Mouse (Mus musculus): ENCODE results near the gene Ntn5. TPM values are rescaled to one million over a fixed set of nuclear protein-coding genes. Genes with fewer than 3 reads are reported as not detected.

Gene Ntn5
- polyA plus RNA-seq, 1 experiment = 5.5 TPM

DNA sequence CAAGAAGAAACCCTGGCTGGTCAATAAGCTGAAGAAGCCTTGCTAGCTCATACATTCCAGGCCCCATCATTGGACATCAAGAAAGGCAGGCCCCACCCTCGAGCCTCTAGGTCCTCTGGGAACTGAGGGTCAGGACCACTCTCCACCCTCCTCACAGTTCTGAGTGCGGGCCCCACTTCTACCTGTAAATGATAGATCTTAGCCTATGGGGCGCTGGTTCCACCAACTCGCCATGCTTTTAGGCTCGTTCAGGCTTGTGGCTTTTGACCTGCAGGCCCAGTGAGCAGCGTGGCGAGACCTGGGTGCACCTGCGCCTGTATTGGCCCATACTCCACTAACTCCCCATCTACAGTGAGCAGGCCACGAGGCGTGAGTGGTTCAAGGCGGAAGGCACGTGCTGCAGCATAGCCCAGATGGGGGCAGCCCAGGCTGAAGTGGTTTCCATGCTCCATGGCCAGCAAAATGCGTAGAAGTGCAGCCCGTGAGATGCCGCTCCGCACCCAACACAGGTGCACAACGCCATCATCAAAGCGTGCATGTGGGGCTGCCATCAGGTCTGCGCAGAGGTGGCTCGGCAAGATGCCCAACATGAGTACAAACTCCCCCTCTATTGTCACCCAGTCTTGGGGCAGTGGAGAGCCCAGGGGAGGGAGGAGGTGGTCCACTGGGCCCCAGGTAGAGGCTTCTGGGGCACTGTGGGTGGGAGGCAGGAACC lies 26.8 kb downstream of the Ntn5 start:
- Histone ChIP-seq H3K4me3 (replicated peaks; ENCODE audit: extremely low read depth, low read depth, low read length) (no peak overlapping the region), H3K4me1 (ENCODE audit: control insufficient read depth, insufficient read depth, low read length) (peaks cover 27% of the 10 kb centered on the region)
- DNase-seq = no peak
- TF ChIP-seq CTCF (IDR thresholded peaks at IDR 0.05; ENCODE audit: insufficient read depth, low read length) (no peak), POLR2A (IDR thresholded peaks at IDR 0.05; ENCODE audit: borderline replicate concordance, extremely low read depth, low read depth, low read length) (peak; percentile 66; the same call in 1 of the 2 replicates)
- 92% methylated on average over 20 of the region's 20 CpGs for whole genome bisulfite sequencing

DNA sequence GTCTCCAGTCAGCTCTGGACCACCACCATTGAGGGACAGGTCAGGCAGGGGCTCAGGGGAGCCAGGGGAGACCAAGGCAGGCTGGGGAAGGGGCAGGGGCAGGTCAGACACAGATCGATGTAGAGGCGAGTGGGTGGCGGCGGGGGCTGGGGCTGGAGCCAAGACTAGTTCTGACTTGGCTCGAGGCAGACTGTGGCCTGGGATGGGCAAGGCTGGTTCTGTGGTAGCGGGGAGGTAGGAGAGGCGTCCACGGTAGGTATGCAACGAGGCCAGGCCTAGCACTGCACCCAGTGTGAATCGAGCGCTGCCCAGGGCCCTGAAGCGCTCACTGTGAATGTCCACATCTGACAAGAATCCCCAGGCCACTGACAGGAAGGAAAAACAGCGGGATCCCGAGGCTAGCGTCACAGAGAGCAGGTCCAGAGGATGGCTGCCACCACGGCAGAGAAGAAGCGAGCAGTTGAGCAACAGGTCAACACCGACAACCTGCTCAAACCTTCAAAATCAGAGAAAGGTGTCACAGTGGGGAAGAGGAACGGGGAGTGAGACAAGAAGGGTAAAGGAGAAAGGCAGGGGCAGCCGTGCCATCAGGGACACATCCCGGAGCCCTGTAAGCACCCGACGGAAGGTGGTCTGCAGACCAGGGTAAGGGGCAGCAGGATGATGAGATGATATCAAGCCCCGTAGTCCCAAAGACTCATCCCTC lies 27.6 kb downstream of the Ntn5 start:
- TF ChIP-seq CTCF (IDR thresholded peaks at IDR 0.05; ENCODE audit: insufficient read depth, low read length) (no peak), POLR2A (IDR thresholded peaks at IDR 0.05; ENCODE audit: borderline replicate concordance, extremely low read depth, low read depth, low read length) (no peak)
- no peak overlapping the region for H3K4me3 ChIP-seq (replicated peaks; ENCODE audit: extremely low read depth, low read depth, low read length)
- no peak for DNase-seq
- 87% methylated on average over 24 of the region's 24 CpGs for WGBS
- H3K4me1 ChIP-seq (ENCODE audit: control insufficient read depth, insufficient read depth, low read length) = peaks cover 32% of the 10 kb centered on the region

GRCm38 (mm10) chr7:45712022-45712757 lies 28.4 kb downstream of the Ntn5 start:
- H3K4me3 ChIP-seq (replicated peaks; ENCODE audit: extremely low read depth, low read depth, low read length) = no peak overlapping the region
- TF ChIP-seq CTCF (IDR thresholded peaks at IDR 0.05; ENCODE audit: insufficient read depth, low read length) = no peak
- peak; percentile 62; the same call in 1 of the 2 replicates for TF ChIP-seq POLR2A (IDR thresholded peaks at IDR 0.05; ENCODE audit: borderline replicate concordance, extremely low read depth, low read depth, low read length)
- peak; percentile 70 for DNase-seq
- WGBS = 79% methylated on average over 21 of the region's 21 CpGs
- H3K4me1 ChIP-seq (ENCODE audit: control insufficient read depth, insufficient read depth, low read length) = peaks cover 30% of the 10 kb centered on the region

DNA sequence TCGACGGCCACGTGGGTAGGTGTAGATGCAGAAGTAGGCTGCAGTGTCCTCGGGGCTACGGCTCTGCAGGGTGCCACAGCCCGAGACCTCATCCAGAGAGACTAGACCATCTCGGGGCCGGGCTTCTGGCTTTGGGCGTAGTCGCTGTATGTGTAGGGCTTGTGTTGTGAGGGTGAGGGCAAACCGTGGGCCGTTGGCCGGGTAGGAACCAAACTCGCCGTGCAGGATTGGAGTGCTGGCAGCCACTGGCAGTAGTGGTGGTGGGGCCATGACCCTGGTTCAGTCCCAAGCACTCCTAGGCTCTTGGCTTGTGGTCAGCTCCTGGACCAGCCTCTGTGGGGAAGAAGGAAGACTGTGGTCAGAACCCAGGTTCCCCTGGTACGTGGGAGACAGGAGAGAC lies 29.6 kb downstream of the Ntn5 start:
- Histone ChIP-seq H3K4me3 (replicated peaks; ENCODE audit: extremely low read depth, low read depth, low read length) (no peak overlapping the region), H3K4me1 (ENCODE audit: control insufficient read depth, insufficient read depth, low read length) (peaks cover 23% of the 10 kb centered on the region)
- WGBS = 87% methylated on average over 16 of the region's 16 CpGs
- DNase-seq = no peak
- TF ChIP-seq CTCF (IDR thresholded peaks at IDR 0.05; ENCODE audit: insufficient read depth, low read length) = no peak
- peak; percentile 34; the same call in 1 of the 2 replicates for TF ChIP-seq POLR2A (IDR thresholded peaks at IDR 0.05; ENCODE audit: borderline replicate concordance, extremely low read depth, low read depth, low read length)

DNA sequence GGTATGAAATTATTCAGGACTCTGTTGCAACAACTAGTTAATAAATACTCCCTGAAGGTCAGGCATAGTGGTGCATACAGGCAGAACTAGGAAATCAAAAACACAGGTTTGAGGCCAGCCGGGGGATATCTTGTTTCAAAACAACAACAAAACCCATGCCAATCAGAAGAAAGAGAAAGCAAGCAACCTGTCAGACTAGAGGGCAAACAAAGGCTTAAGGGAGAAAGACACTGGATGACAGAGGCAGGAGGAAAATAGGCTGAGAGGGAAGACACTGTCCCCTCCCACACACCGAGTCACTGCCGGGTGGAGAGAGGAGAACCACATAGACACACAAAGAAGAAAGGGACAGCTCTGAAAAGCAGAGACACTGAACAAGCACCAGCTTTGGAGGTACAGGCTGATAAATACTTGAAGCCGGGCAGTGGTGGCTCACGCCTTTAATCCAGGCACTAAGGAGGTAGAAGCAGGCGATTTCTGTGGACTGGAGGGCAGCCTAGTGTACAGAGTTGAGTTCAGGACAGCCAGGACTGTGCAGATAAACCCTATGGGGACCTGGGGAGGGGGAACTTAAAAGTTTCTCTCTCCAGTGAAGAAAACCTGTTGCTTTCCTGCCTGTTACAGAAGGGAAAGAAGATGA lies 30.2 kb downstream of the Ntn5 start:
- 74% methylated on average over 6 of the region's 6 CpGs for WGBS
- TF ChIP-seq CTCF (IDR thresholded peaks at IDR 0.05; ENCODE audit: insufficient read depth, low read length) = no peak
- TF ChIP-seq POLR2A (IDR thresholded peaks at IDR 0.05; ENCODE audit: borderline replicate concordance, extremely low read depth, low read depth, low read length) = no peak
- H3K4me1 ChIP-seq (ENCODE audit: control insufficient read depth, insufficient read depth, low read length) = peaks cover 24% of the 10 kb centered on the region
- H3K4me3 ChIP-seq (replicated peaks; ENCODE audit: extremely low read depth, low read depth, low read length) = peak overlapping the region; percentile 71
- DNase-seq = no peak

- no peak for DNase-seq
- Histone ChIP-seq H3K4me3 (replicated peaks; ENCODE audit: extremely low read depth, low read depth, low read length) (peak overlapping the region; percentile 71), H3K4me1 (ENCODE audit: control insufficient read depth, insufficient read depth, low read length) (peaks cover 24% of the 10 kb centered on the region)
- whole genome bisulfite sequencing = 8% methylated on average over 14 of the region's 14 CpGs
- TF ChIP-seq POLR2A (IDR thresholded peaks at IDR 0.05; ENCODE audit: borderline replicate concordance, extremely low read depth, low read depth, low read length) (peak; percentile 34; the same call in 1 of the 2 replicates), CTCF (IDR thresholded peaks at IDR 0.05; ENCODE audit: insufficient read depth, low read length) (no peak)
Measured at GRCm38 (mm10) chr7:45714630-45715089, 30.8 kb downstream of the Ntn5 start.

- Histone ChIP-seq H3K4me1 (ENCODE audit: control insufficient read depth, insufficient read depth, low read length) (peaks cover 26% of the 10 kb centered on the region), H3K4me3 (replicated peaks; ENCODE audit: extremely low read depth, low read depth, low read length) (peak within 1 kb of the TSS; percentile 71)
- peak; percentile 94 for DNase-seq
- 6% methylated on average over 34 of the region's 34 CpGs for WGBS
- peak; percentile 61; the same call in 1 of the 2 replicates for TF ChIP-seq POLR2A (IDR thresholded peaks at IDR 0.05; ENCODE audit: borderline replicate concordance, extremely low read depth, low read depth, low read length)
- TF ChIP-seq CTCF (IDR thresholded peaks at IDR 0.05; ENCODE audit: insufficient read depth, low read length) = no peak
Measured at GRCm38 (mm10) chr7:45715090-45715708, 31.4 kb downstream of the Ntn5 start, which contains the start of gene Rpl18. TSS of gene Rpl18 (plus strand) at chr7:45715457.

DNA sequence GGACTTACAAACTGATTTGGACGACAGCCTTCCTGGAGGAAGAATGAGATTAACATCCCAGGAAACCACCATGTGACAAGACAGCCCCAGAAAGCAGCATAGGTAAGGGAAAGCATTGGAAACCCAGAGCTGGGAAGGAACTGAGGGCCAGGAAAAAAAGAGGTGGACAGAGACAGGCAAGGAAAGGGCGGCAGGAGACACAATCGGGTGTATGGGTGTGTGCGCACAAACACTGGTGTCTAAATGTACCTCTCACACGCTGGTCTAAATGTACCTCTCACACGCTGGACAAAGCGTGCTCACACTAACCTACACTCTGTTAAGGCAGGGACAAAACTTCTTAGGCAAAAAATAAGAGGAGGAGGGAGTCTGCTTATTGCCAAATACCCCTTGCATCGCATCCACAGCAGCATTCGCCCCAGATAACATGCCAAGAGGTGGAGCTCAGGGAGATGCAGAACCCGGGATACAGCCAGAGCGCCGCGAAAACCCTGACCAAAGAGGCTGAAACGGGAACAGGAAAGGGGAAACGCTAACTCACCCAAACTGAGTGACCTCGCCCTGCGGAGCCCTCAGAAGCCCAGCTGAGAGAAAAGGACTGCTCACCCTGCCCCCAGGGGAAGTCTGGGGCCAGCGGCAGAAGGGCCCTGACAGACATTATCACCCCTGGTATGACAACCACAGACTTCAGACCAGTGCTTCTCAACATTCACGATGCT lies 32.1 kb downstream of the Ntn5 start:
- Histone ChIP-seq H3K4me3 (replicated peaks; ENCODE audit: extremely low read depth, low read depth, low read length) (no peak overlapping the region), H3K4me1 (ENCODE audit: control insufficient read depth, insufficient read depth, low read length) (peaks cover 26% of the 10 kb centered on the region)
- no peak for DNase-seq
- WGBS = 75% methylated on average over 19 of the region's 19 CpGs
- TF ChIP-seq CTCF (IDR thresholded peaks at IDR 0.05; ENCODE audit: insufficient read depth, low read length) (no peak), POLR2A (IDR thresholded peaks at IDR 0.05; ENCODE audit: borderline replicate concordance, extremely low read depth, low read depth, low read length) (no peak)
